Mouse (Mus musculus): ENCODE data around the gene Frmpd4. TPM values are rescaled to one million over a fixed set of nuclear protein-coding genes. Genes with fewer than 3 reads are reported as not detected.

Gene Frmpd4
- polyA plus RNA-seq, 1 experiment from 2014 or later = 0.68 TPM

- Histone ChIP-seq H3K27me3 (peaks cover 73% of the 10 kb centered on the region), H3K27ac (replicated peaks) (no peak overlapping the region), H3K4me3 (peak overlapping the region; percentile 50), H3K9ac (peak overlapping the region; percentile 69), H3K9me3 (no peaks in the 10 kb centered on the region), H3K4me2 (peak overlapping the region; percentile 69), H3K36me3 (no peaks in the 10 kb centered on the region), H3K4me1 (replicated peaks) (0 out of 2 replicates have a peak, but pooled peaks cover 4% of the 10 kb centered on the region)
- ATAC-seq (ENCODE audit: low read depth) = peak; percentile 44
- WGBS = 16% methylated on average over 11 of the region's 11 CpGs
These were observed 453.5 kb downstream of the Frmpd4 start for GRCm38 (mm10) chrX:168123589-168123965.

- Histone ChIP-seq H3K9me3 (no peaks in the 10 kb centered on the region), H3K4me2 (peak overlapping the region; percentile 69), H3K27me3 (peaks cover 70% of the 10 kb centered on the region), H3K4me3 (peak overlapping the region; percentile 50), H3K9ac (peak overlapping the region; percentile 69), H3K27ac (replicated peaks) (no peak overlapping the region), H3K4me1 (replicated peaks) (0 out of 2 replicates have a peak, but pooled peaks cover 4% of the 10 kb centered on the region), H3K36me3 (no peaks in the 10 kb centered on the region)
- peak; percentile 91 for ATAC-seq (ENCODE audit: low read depth)
- WGBS = 9% methylated on average over 38 of the region's 42 CpGs
These were observed 454.0 kb downstream of the Frmpd4 start for GRCm38 (mm10) chrX:168122806-168123588.

GRCm38 (mm10) chrX:168041589-168041988 lies 535.4 kb downstream of the Frmpd4 start:
- no peak overlapping the region for H3K27ac ChIP-seq (replicated peaks)
- H3K4me2 ChIP-seq = no peak overlapping the region
- H3K27me3 ChIP-seq = peaks cover 23% of the 10 kb centered on the region
- no peaks in the 10 kb centered on the region for H3K4me1 ChIP-seq (replicated peaks)
- no peak overlapping the region for H3K4me3 ChIP-seq
- H3K9me3 ChIP-seq = no peaks in the 10 kb centered on the region
- ATAC-seq (ENCODE audit: low read depth) = no peak
- H3K9ac ChIP-seq = no peak overlapping the region
- H3K36me3 ChIP-seq = no peaks in the 10 kb centered on the region

GRCm38 (mm10) chrX:168020574-168021145 lies 556.4 kb downstream of the Frmpd4 start:
- ATAC-seq (ENCODE audit: low read depth) = no peak
- H3K9ac ChIP-seq = no peak overlapping the region
- H3K27ac ChIP-seq (replicated peaks) = no peak overlapping the region
- no peaks in the 10 kb centered on the region for H3K4me1 ChIP-seq (replicated peaks)
- H3K36me3 ChIP-seq = no peaks in the 10 kb centered on the region
- no peaks in the 10 kb centered on the region for H3K9me3 ChIP-seq
- H3K4me3 ChIP-seq = no peak overlapping the region
- no peak overlapping the region for H3K4me2 ChIP-seq
- peaks cover 41% of the 10 kb centered on the region for H3K27me3 ChIP-seq
- 79% methylated on average over 4 of the region's 4 CpGs for WGBS

GRCm38 (mm10) chrX:168017792-168018191 lies 559.2 kb downstream of the Frmpd4 start:
- Histone ChIP-seq H3K4me2 (no peak overlapping the region), H3K27me3 (peaks cover 56% of the 10 kb centered on the region), H3K27ac (replicated peaks) (no peak overlapping the region), H3K4me3 (no peak overlapping the region), H3K36me3 (no peaks in the 10 kb centered on the region), H3K9me3 (no peaks in the 10 kb centered on the region), H3K9ac (no peak overlapping the region), H3K4me1 (replicated peaks) (no peaks in the 10 kb centered on the region)
- ATAC-seq (ENCODE audit: low read depth) = no peak
- WGBS = 69% methylated on average over 3 of the region's 3 CpGs

GRCm38 (mm10) chrX:167984835-167985234 lies 592.2 kb downstream of the Frmpd4 start:
- Histone ChIP-seq H3K9ac (no peak overlapping the region), H3K9me3 (no peaks in the 10 kb centered on the region), H3K36me3 (no peaks in the 10 kb centered on the region), H3K27me3 (peaks cover 16% of the 10 kb centered on the region; the same call in 1 of the 2 replicates), H3K4me1 (replicated peaks) (no peaks in the 10 kb centered on the region), H3K4me2 (no peak overlapping the region), H3K4me3 (no peak overlapping the region), H3K27ac (replicated peaks) (no peak overlapping the region)
- no peak for ATAC-seq (ENCODE audit: low read depth)

GRCm38 (mm10) chrX:167951207-167951606 lies 625.8 kb downstream of the Frmpd4 start:
- H3K36me3 ChIP-seq = no peaks in the 10 kb centered on the region

GRCm38 (mm10) chrX:167909483-167909882 lies 667.5 kb downstream of the Frmpd4 start:
- H3K27ac ChIP-seq (replicated peaks) = no peak overlapping the region
- H3K36me3 ChIP-seq = no peaks in the 10 kb centered on the region
- no peak overlapping the region for H3K4me2 ChIP-seq
- H3K27me3 ChIP-seq = peaks cover 26% of the 10 kb centered on the region
- no peak overlapping the region for H3K9ac ChIP-seq
- no peaks in the 10 kb centered on the region for H3K4me1 ChIP-seq (replicated peaks)
- no peak for ATAC-seq (ENCODE audit: low read depth)
- no peaks in the 10 kb centered on the region for H3K9me3 ChIP-seq
- no peak overlapping the region for H3K4me3 ChIP-seq

More at GRCm38 (mm10) chrX:167951207-167951606, 625.8 kb downstream of the Frmpd4 start:
- 83% methylated on average over 2 of the region's 2 CpGs for WGBS
- no peak overlapping the region for H3K27ac ChIP-seq (replicated peaks)
- no peaks in the 10 kb centered on the region for H3K4me1 ChIP-seq (replicated peaks)
- H3K9me3 ChIP-seq = no peaks in the 10 kb centered on the region
- no peak overlapping the region for H3K4me2 ChIP-seq
- ATAC-seq (ENCODE audit: low read depth) = no peak
- peaks cover 32% of the 10 kb centered on the region for H3K27me3 ChIP-seq
- no peak overlapping the region for H3K9ac ChIP-seq
- H3K4me3 ChIP-seq = no peak overlapping the region

- no peak overlapping the region for H3K4me2 ChIP-seq
- H3K4me3 ChIP-seq = no peak overlapping the region
- H3K9me3 ChIP-seq = no peaks in the 10 kb centered on the region
- 77% methylated on average over 3 of the region's 3 CpGs for WGBS
- no peaks in the 10 kb centered on the region for H3K4me1 ChIP-seq (replicated peaks)
- no peaks in the 10 kb centered on the region for H3K36me3 ChIP-seq
- H3K27me3 ChIP-seq = peaks cover 23% of the 10 kb centered on the region
- no peak overlapping the region for H3K9ac ChIP-seq
- H3K27ac ChIP-seq (replicated peaks) = no peak overlapping the region
- ATAC-seq (ENCODE audit: low read depth) = no peak
These were observed 676.0 kb downstream of the Frmpd4 start for GRCm38 (mm10) chrX:167901046-167901445.

GRCm38 (mm10) chrX:167854821-167855220 lies 722.2 kb downstream of the Frmpd4 start:
- Histone ChIP-seq H3K9me3 (no peaks in the 10 kb centered on the region), H3K9ac (no peak overlapping the region), H3K36me3 (no peaks in the 10 kb centered on the region), H3K4me1 (replicated peaks) (no peaks in the 10 kb centered on the region), H3K27me3 (peaks cover 37% of the 10 kb centered on the region), H3K4me3 (no peak overlapping the region), H3K4me2 (no peak overlapping the region), H3K27ac (replicated peaks) (no peak overlapping the region)
- no peak for ATAC-seq (ENCODE audit: low read depth)
- WGBS = 68% methylated on average over 5 of the region's 5 CpGs

- no peak overlapping the region for H3K27ac ChIP-seq (replicated peaks)
- ATAC-seq (ENCODE audit: low read depth) = no peak
- 44% methylated on average over 2 of the region's 2 CpGs for WGBS
These were observed 744.5 kb downstream of the Frmpd4 start for GRCm38 (mm10) chrX:167832543-167832942.

GRCm38 (mm10) chrX:167828456-167828855 lies 748.6 kb downstream of the Frmpd4 start:
- ATAC-seq (ENCODE audit: low read depth) = no peak
- Histone ChIP-seq H3K4me2 (no peak overlapping the region), H3K4me3 (no peak overlapping the region), H3K36me3 (no peaks in the 10 kb centered on the region), H3K9ac (no peak overlapping the region), H3K27ac (replicated peaks) (no peak overlapping the region), H3K27me3 (peaks cover 26% of the 10 kb centered on the region), H3K4me1 (replicated peaks) (no peaks in the 10 kb centered on the region), H3K9me3 (no peaks in the 10 kb centered on the region)

More at GRCm38 (mm10) chrX:167832543-167832942, 744.5 kb downstream of the Frmpd4 start:
- Histone ChIP-seq H3K36me3 (no peaks in the 10 kb centered on the region), H3K9ac (no peak overlapping the region), H3K4me1 (replicated peaks) (no peaks in the 10 kb centered on the region), H3K27me3 (peaks cover 18% of the 10 kb centered on the region), H3K4me2 (no peak overlapping the region), H3K9me3 (no peaks in the 10 kb centered on the region), H3K4me3 (no peak overlapping the region)
